Mouse (Mus musculus): ENCODE results near the gene Lce1j. TPM values are rescaled to one million over a fixed set of nuclear protein-coding genes. Genes with fewer than 3 reads are reported as not detected.
"Not testable (repeated sequence)": the region's sequence is repeated elsewhere in the genome, so short reads cannot be mapped to it uniquely, and the experiment has no call there.

The Lce1j gene
- polyA plus RNA-seq (2012; rRNA removed) (not detected in 2 replicates), polyA plus RNA-seq (2014; fragmentation: Nextera tagmentation; extraction: Ambion mirVana) (not detected in 2 replicates)

DNA sequence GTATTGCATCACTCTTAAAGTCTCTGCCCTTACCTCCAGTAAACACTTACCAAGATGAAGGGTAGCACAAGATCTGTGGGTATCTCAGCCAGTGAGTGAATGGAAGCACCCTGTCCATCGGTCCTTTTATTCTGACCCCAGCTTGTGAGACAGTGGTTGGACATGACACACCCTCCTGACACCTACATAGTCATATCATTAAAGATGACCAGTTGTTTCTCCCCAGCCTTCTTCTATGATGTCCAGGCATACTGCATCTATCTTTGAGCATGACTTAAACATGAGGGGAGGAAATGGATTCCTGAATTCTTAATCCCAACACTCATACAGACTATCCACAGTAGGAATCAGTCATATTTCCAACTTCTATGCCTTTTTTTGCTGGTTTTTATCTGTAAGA is at the start of gene Lce1j:
TSS of gene Lce1j (minus strand) at position 101 of the 400 bp plus-strand sequence.
- H3K4me3 ChIP-seq (replicated peaks; ENCODE audit: low read length) = no peak within 1 kb of the TSS
- no peak for TF ChIP-seq POLR2A (IDR thresholded peaks at IDR 0.05; ENCODE audit: borderline replicate concordance, extremely low read depth, insufficient read depth, insufficient read length)
- DNase-seq (ENCODE audit: low spot score) (no peak), ATAC-seq (ENCODE audit: low FRiP score, low read depth) (no peak)
- no peaks in the 10 kb centered on the region for H3K27me3 ChIP-seq (ENCODE audit: control insufficient read depth, insufficient read depth, low read length)
- H3K9ac ChIP-seq (ENCODE audit: low read depth, low read length, severe bottlenecking) = no peak within 1 kb of the TSS
- H3K36me3 ChIP-seq (ENCODE audit: control insufficient read depth, insufficient read depth, low read length) = no peaks in the 10 kb centered on the region
- H3K9me3 ChIP-seq (ENCODE audit: control insufficient read depth, low read length) = no peaks in the 10 kb centered on the region
- no peaks in the 10 kb centered on the region for H3K4me1 ChIP-seq (ENCODE audit: control insufficient read depth, insufficient read depth, low read length)
- H3K27ac ChIP-seq (replicated peaks; ENCODE audit: low read depth, low read length) = no peak within 1 kb of the TSS
- H3K4me2 ChIP-seq (replicated peaks; ENCODE audit: low read depth, low read length, severe bottlenecking) = no peak within 1 kb of the TSS
- 83% methylated on average over 1 of the region's 1 CpGs for WGBS

DNA sequence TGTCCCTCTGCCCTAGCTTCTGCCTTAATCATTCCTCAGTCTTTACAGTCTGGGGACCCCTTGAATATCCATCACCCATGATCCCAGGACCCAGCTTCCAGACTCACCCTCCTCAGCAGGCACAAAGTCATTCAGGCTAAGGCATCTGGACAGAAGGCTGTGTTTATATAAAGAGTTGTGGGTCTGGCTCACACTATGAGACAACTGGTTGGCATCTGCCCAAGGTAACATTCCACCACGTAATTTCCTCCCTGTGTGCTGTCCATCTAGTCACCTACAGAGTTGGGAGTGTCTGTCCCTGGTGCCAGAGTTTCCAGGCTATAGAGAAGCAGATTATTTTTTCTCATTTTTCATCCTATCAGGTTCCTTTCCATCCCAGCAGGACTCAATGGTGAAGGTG is 36.8 kb upstream of the Lce1j start, which contains the start of gene Kprp:
TSS of gene Kprp (minus strand) at position 140 of the 400 bp plus-strand sequence.
- H3K36me3 ChIP-seq (ENCODE audit: control insufficient read depth, insufficient read depth, low read length) = no peaks in the 10 kb centered on the region
- no peaks in the 10 kb centered on the region for H3K9me3 ChIP-seq (ENCODE audit: control insufficient read depth, low read length)
- no peaks in the 10 kb centered on the region for H3K27me3 ChIP-seq (ENCODE audit: control insufficient read depth, insufficient read depth, low read length)
- no peak within 1 kb of the TSS for H3K4me2 ChIP-seq (replicated peaks; ENCODE audit: low read depth, low read length, severe bottlenecking)
- no peak for ATAC-seq (ENCODE audit: low FRiP score, low read depth)
- WGBS = 44% methylated on average over 1 of the region's 1 CpGs
- TF ChIP-seq POLR2A (IDR thresholded peaks at IDR 0.05; ENCODE audit: borderline replicate concordance, extremely low read depth, insufficient read depth, insufficient read length) = no peak
- H3K4me3 ChIP-seq (replicated peaks; ENCODE audit: low read length) = no peak within 1 kb of the TSS
- no peaks in the 10 kb centered on the region for H3K4me1 ChIP-seq (ENCODE audit: control insufficient read depth, insufficient read depth, low read length)
- no peak within 1 kb of the TSS for H3K27ac ChIP-seq (replicated peaks; ENCODE audit: low read depth, low read length)
- H3K9ac ChIP-seq (ENCODE audit: low read depth, low read length, severe bottlenecking) = no peak within 1 kb of the TSS
- DNase-seq (ENCODE audit: low spot score) = peak; percentile 2

DNA sequence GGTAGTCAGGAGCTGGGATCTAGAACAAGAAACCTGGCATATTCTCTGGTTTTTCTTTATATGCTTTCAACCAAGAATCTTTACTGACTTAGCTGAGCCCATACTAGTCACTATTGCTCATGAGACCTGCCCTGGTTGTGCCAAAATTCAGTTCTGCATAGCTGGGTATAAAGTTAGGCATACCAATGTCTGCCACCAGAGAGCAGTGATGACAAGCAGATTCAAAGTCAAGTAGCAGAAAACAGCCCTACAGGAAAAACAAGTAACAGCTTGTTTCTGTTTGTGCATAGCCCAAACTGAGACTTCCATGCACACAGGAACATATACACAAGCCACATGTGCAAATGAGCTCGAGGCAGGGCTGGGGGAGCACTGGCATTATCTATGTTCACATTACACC is 35.5 kb upstream of the Lce1j start:
- Histone ChIP-seq H3K4me2 (replicated peaks; ENCODE audit: low read depth, low read length, severe bottlenecking) (no peak overlapping the region), H3K9ac (ENCODE audit: low read depth, low read length, severe bottlenecking) (no peak overlapping the region), H3K9me3 (ENCODE audit: control insufficient read depth, low read length) (no peaks in the 10 kb centered on the region), H3K4me3 (replicated peaks; ENCODE audit: low read length) (no peak overlapping the region), H3K27ac (replicated peaks; ENCODE audit: low read depth, low read length) (no peak overlapping the region), H3K4me1 (ENCODE audit: control insufficient read depth, insufficient read depth, low read length) (no peaks in the 10 kb centered on the region), H3K27me3 (ENCODE audit: control insufficient read depth, insufficient read depth, low read length) (no peaks in the 10 kb centered on the region), H3K36me3 (ENCODE audit: control insufficient read depth, insufficient read depth, low read length) (no peaks in the 10 kb centered on the region)
- no peak for TF ChIP-seq POLR2A (IDR thresholded peaks at IDR 0.05; ENCODE audit: borderline replicate concordance, extremely low read depth, insufficient read depth, insufficient read length)
- DNase-seq (ENCODE audit: low spot score) (no peak), ATAC-seq (ENCODE audit: low FRiP score, low read depth) (no peak)
- 17% methylated on average over 1 of the region's 1 CpGs for WGBS

DNA sequence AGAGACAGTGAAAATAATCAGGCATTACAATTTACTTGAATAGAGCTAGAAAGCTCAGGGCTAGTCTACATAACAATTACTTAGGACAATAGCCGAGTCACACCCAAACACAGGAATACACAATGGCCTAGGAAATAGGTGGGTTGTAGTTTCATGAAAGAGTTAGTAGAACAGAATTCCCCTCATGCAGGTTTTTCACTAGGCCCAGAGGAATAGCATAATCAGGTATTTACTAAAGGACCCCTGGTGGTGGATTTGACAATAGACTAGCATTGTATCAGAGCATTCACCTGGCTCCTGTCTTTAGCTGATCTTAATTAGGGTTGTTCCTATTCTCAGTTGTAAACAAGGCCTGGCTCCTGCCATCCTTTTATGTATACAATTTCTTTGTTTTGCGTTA is 25.7 kb upstream of the Lce1j start:
- ATAC-seq (ENCODE audit: low FRiP score, low read depth); H3K9ac ChIP-seq (ENCODE audit: low read depth, low read length, severe bottlenecking); H3K9me3 ChIP-seq (ENCODE audit: control insufficient read depth, low read length); H3K4me1 ChIP-seq (ENCODE audit: control insufficient read depth, insufficient read depth, low read length); DNase-seq (ENCODE audit: low spot score); H3K27me3 ChIP-seq (ENCODE audit: control insufficient read depth, insufficient read depth, low read length); H3K36me3 ChIP-seq (ENCODE audit: control insufficient read depth, insufficient read depth, low read length); H3K4me3 ChIP-seq (replicated peaks; ENCODE audit: low read length); H3K27ac ChIP-seq (replicated peaks; ENCODE audit: low read depth, low read length); H3K4me2 ChIP-seq (replicated peaks; ENCODE audit: low read depth, low read length, severe bottlenecking): not testable (repeated sequence)
- WGBS = 88% methylated on average over 2 of the region's 2 CpGs

DNA sequence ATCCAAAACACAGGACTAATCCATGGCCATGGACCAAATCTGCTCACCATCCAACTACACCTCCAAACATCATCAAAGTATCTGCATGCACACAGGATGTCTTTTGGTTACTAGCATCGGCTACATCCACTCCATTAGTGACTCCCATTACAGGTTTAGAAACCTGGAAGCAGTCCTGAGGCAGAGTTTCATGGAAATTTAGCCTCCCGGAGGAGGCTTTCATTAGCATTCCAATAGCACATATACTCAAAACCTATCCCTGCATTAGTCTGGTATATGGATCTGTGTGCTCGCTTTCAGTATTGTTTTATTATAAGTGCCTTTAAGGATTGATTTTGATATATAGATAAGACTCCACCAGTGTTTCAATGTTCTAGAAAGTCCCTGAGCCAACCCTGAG is 25.3 kb upstream of the Lce1j start:
- Histone ChIP-seq H3K9ac (ENCODE audit: low read depth, low read length, severe bottlenecking) (no peak overlapping the region), H3K27me3 (ENCODE audit: control insufficient read depth, insufficient read depth, low read length) (no peaks in the 10 kb centered on the region), H3K4me3 (replicated peaks; ENCODE audit: low read length) (no peak overlapping the region), H3K36me3 (ENCODE audit: control insufficient read depth, insufficient read depth, low read length) (no peaks in the 10 kb centered on the region), H3K9me3 (ENCODE audit: control insufficient read depth, low read length) (no peaks in the 10 kb centered on the region), H3K4me2 (replicated peaks; ENCODE audit: low read depth, low read length, severe bottlenecking) (no peak overlapping the region), H3K27ac (replicated peaks; ENCODE audit: low read depth, low read length) (no peak overlapping the region), H3K4me1 (ENCODE audit: control insufficient read depth, insufficient read depth, low read length) (no peaks in the 10 kb centered on the region)
- DNase-seq (ENCODE audit: low spot score) (no peak), ATAC-seq (ENCODE audit: low FRiP score, low read depth) (no peak)
- WGBS = 93% methylated on average over 3 of the region's 3 CpGs
- TF ChIP-seq POLR2A (IDR thresholded peaks at IDR 0.05; ENCODE audit: borderline replicate concordance, extremely low read depth, insufficient read depth, insufficient read length) = no peak

DNA sequence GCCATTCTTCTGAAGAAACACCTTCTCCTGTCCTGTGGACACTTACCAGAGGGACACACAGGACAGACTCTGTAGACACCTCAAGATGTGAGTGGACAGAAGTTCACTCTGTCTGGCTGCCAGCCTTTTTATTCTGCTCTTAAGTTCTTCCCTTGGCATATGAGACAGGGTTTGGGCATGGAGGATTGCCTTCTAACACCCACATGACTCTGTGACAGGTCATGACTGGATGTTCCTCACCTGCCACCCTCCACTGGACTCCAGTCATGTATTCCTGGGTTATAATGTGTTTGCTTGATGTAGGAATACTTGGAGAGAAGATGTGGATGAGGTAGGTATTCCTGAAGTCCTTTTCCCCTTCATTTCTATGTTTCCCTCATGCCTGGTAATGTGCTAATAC is 17.5 kb upstream of the Lce1j start, which contains the start of gene Lce1k:
TSS of gene Lce1k (minus strand) at position 101 of the 400 bp plus-strand sequence.
- TF ChIP-seq POLR2A (IDR thresholded peaks at IDR 0.05; ENCODE audit: borderline replicate concordance, extremely low read depth, insufficient read depth, insufficient read length) = no peak
- ATAC-seq (ENCODE audit: low FRiP score, low read depth) = no peak
- DNase-seq (ENCODE audit: low spot score) = no peak
- H3K4me2 ChIP-seq (replicated peaks; ENCODE audit: low read depth, low read length, severe bottlenecking) = no peak within 1 kb of the TSS
- H3K4me3 ChIP-seq (replicated peaks; ENCODE audit: low read length) = no peak within 1 kb of the TSS
- no peaks in the 10 kb centered on the region for H3K4me1 ChIP-seq (ENCODE audit: control insufficient read depth, insufficient read depth, low read length)
- no peaks in the 10 kb centered on the region for H3K27me3 ChIP-seq (ENCODE audit: control insufficient read depth, insufficient read depth, low read length)
- no peak within 1 kb of the TSS for H3K9ac ChIP-seq (ENCODE audit: low read depth, low read length, severe bottlenecking)
- H3K36me3 ChIP-seq (ENCODE audit: control insufficient read depth, insufficient read depth, low read length) = no peaks in the 10 kb centered on the region
- no peaks in the 10 kb centered on the region for H3K9me3 ChIP-seq (ENCODE audit: control insufficient read depth, low read length)
- H3K27ac ChIP-seq (replicated peaks; ENCODE audit: low read depth, low read length) = no peak within 1 kb of the TSS

Measured in limb, embryonic 14.5 days (tissue).